Mouse (Mus musculus) thymus, postnatal 36 days (tissue): Measurements from ENCODE around the gene Itpr2.
"Not testable (repeated sequence)": the region's sequence is repeated elsewhere in the genome, so short reads cannot be mapped to it uniquely, and the experiment has no call there.

ENCODE experiments used
- DNase-seq, 2 experiments: peaks; one replicate each; pipeline ENCODE4 v3.0.0; 2022; ENCODE audit warnings: mixed read lengths in 2 of 2

Itpr2 gene

DNA sequence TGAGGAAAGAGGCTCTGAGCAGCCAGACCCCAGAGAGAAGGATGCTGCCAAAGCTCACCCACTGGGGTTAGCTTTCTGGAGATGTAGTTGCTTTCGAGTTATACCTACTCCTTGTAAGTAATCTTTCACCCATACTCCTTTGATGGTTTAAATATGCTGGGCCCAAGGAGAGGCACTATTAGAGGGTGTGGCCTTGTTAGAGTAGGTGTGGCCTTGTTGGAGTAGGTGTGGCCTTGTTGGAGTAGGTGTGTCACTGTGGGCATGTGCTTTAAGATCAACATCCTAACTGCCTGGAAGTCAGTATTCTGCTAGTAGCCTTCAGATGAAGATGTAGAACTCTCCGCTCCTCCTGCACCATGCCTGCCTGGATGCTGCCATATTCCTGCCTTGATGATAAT lies 37.4 kb downstream of the Itpr2 start:
- DNase-seq: not testable (repeated sequence)

DNA sequence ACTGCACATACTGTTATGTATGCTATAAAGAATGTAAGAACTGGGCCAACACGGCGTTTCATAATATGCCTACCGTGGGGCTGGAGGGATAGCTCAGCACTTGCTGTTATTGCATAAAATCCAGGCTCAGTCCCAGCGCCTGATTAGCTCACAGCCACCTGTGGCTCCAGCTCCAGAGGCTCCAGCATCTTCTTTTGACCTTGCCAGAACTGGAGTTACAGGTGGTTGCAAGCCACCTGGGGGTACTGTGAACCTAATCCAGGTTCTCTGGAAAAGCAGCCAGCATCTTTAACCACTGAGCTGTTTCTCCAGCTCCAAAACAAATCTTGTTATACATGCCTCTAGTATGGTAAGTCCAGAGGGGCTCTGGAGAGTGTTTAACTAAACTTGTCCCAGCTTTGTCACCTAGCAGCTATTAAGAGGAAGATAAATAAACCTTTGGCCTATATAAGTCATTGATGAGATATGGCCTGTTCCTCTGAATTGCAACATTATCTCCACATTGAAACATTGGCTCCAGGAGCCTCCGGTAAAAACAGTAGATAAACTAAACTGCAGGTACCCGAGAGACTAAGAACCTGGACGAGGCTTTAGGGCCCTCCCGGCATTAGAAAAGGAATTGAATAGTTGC lies 37.9 kb downstream of the Itpr2 start:
- no peak for DNase-seq

DNA sequence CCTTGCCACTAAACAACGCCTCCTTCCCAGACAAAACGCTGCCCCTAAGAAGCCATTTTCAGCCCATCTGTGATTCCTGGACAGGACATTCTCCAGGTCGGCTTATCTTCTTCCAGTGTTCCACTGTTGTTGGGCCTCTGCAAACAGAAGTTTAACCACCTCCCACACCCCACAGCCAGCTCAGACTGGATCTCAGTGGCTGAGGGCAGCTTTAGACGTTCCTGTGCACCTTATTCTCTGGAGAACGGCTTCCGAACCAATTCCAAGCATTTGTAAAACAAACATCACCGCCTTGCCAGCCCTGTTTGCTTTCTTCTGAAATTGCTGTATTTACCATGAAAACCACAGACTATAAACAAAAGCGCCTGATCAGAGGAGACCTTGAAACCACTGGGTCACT lies 41.1 kb downstream of the Itpr2 start:
- DNase-seq: no peak

DNA sequence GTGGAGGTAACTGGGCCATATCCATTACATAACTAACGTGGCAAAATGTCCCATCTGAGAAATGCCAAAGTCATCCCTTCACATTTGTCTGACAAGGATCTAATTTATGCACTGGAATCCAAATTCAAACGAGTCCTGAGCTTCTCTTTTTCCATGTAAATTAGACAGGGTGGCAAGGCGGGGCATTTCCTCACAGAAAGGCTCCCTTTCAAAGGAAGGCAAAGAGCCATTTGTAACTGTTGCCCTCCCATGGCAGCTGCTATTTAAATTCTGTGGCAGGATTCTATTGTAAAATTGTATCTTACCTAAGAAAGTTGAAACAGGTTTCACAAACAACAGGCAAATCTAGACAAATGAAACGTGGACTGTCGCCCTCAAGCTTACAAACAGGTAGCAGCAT lies 43.6 kb downstream of the Itpr2 start:
- no peak for DNase-seq

DNA sequence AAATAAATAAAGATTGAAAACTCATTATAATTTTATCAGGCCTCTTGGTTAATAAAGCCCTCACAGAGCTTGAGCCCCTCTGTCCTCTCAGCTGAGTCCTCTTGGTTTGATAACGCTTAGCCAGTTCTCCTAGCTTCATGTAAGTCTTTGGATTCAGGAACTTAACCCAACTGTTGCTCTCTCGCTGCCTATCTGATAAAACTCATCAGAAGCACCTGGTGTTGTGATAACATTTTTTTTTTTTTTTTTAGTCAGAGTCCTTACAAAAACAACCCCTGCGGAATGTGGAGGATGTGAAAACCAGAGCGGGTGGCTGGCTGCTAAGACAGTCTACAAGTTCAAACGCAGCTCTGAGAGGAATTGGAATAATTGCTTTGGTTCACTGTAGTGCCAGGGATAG lies 45.3 kb downstream of the Itpr2 start:
- peak in 1 of 2 experiments; percentile 29 for DNase-seq

DNA sequence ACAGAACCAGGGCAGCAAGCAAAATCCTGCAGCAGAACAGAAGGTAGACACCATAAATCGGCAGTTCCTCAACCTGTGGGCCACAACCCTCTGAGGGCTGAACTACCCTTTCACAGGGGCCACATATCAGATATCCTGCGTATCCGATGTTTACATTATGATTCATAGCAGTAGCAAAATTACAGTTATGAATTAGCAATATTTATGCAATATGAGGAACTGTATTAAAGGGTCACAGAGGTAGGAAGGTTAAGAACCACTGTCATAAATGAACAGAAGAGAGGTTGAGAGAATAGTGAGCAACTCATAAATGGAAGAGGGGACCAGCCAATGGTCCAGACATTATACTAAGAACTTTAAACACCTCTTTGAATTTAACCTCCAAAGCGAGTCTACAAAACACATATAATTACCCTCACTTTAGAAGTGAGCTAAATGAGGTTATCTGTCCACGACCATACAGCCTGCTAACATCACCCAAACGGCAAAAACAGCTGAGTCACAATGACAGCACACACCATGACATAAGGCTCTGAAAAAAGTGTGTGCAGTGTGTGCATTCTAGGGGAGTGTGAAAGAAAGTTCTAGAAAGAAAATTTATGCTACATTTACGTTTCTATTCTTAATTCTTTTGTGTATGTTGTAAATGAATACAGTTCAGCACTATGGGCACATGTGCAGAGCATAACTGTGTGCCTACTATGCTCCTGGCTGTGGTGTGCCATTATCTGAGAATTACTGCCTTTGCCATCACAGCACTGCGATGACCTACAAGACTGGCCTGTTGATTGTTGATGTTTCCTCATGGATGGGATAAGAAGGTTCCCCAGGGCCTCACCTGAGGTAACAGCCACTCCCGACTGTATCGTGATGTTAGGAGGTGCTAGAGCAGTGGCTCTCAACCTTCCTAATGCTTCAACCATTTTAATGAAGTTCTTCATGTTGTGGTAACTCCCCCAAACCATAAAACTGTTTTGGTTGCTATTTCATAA lies 47.2 kb downstream of the Itpr2 start:
- no peak for DNase-seq

DNA sequence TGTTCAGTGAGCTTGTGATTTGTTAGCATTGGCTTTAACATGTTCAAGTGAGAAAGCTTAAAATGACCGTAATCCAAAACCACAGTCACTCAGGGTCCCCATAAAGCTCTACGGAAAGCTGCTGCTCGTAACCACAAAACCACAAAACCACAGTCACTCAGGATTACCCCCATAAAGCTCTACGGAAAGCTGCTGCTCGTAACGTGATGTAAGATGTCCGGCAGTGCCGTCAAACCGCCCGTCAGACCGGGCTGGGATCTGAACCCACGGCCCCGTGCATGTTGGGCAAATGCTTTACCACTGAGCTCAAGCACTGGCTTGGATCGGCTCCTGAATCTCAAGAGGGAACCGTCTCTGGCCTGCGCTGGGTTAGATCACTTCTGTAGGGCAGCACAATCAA lies 49.5 kb downstream of the Itpr2 start:
- DNase-seq: no peak

DNA sequence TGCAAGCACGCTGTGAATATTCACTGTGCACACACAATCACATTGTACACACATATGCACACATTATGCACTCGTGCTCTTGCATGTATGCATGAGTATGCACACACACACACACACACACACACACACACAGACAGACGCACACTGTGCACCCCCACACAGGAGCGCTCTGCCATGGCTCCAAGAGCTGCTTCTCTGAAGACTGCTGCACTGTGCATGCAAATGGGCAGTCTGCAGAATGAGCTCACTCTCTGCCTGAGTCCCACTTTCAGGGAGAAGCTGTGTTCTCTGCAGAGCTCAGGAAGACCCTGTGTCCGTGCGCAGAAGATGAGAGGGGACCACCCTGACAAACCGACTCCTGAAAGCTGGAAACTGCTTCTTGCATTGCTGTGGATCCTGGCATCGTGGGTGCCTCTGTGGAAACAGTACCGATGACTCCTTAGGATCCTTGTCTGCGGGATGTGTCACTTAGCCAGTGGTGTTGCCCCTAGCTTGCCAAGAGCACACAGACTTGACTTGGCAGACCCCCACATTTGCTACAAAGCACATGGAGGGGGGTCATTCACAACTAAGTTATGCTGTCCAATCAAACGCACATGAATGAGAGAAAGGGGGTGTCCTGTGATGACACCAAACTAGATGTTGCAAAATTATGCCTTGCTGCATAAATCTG lies 55.9 kb downstream of the Itpr2 start:
- DNase-seq: no peak

DNA sequence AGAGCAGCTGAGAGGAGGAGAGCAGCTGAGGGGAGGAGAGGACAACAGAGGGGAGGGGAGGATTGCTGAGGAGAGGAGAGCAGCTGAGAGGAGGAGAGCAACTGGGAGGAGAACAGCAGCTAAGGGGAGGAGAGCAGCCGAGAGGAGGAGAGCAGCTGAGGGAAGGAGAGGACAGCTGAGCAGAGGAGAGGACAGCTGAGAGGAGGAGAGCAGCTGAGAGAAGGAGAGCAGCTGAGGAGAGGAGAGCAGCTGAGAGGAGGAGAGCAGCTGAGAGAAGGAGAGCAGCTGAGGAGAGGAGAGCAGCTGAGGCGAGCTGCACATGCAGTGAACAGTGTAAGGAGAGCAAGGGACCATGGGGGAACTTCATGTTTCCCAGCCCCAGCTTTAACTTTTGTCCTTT lies 62.2 kb downstream of the Itpr2 start:
- DNase-seq: no peak

DNA sequence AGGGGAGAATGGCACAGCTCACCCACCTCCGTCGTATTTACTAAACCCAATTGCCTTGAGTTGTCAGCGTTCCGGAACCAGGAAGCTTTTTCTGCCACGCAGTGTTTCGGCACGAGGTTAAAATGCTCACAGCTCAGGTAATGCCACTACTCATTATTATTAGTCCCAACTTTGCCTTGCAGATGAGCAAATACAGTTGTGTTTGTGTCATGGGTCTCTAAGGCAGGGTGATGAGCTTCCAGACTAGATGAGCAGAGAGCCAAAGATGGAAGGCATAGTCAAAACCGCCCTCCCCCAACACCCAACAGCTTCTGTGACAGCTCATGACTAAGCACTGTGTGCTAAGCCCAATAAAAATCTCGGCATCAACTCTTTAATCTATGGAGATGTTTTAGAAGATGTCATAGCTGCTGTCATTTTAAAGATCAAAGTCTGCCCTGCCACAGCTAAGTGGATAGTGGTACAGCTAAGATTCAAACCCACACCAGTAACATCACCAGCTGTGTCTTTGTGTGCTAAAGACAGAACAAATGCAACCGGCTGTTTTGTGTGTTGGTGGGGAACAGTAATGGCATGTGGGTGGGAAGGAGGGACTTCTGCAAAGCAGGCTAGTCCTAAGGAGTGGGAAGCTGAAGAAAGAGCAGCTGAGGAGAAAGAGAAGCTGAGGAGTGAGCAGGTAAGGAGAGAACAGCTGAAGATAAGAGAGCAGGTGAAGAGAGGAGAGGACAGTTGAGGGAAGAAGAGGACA lies 62.8 kb downstream of the Itpr2 start:
- DNase-seq: no peak

DNA sequence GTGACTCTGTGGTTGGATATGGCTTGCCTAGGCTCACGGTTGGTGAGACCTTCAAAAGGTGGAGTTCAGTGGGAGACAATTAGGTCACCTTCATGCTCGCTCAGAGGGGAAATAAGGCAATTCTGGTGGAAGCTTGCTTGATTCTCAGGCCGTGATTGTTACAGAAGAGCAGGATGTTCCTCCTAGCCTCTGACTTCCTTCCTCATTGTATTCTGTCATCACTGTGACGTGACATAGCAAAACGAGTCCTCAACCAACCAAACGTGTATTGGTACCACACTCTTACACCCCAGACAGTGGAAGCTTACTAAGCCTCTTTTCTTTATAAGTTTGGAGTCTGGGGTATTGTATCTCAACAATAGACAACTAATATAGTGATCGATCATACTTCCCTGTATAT lies 64.0 kb downstream of the Itpr2 start:
- no peak for DNase-seq

DNA sequence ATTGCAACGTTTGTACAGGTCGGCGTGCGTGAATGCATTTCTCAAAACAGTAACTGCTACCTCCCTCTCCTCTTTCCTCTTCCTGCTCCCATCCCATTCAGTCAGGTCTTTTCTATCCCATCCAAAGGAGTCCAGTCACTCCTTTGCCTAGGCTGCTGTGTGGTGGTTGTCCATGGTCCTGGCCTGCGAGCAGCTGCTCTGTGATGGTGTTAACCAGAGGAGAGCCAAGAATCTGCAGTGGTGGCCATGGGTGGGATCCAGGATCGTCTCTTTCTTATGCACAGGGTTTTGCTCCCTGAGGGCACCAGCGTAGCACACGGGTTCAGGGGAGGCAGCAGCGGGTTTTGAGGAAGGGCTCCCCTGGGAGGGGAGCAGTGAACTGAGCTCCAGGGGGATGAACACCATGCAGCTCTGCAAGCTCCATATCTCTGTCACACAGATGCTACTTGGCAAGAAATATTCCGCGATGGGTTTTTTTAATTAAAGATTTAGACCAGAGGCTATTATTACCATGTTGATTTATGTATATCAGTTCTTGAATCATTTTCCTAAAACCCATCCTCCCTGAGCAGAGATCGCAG lies 65.0 kb downstream of the Itpr2 start:
- DNase-seq: no peak

DNA sequence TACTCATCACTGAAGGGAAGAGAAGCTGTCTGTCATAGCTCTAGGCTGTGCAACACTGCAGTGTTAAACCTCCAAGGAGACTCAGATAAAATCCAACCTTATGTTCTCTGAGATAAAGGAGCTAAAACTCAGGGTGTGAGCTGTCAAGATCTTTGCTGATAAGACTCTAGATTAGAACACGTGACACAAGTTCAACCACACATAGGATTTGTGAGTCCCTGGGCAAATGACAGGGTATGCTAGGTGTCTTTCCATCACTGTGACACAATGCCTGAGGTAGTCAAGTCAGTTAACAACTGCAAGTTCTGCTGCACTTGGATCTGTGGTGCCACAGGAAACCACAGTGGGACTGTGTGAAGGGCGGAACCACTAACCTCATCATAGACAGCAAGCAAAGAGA lies 67.8 kb downstream of the Itpr2 start:
- no peak for DNase-seq

DNA sequence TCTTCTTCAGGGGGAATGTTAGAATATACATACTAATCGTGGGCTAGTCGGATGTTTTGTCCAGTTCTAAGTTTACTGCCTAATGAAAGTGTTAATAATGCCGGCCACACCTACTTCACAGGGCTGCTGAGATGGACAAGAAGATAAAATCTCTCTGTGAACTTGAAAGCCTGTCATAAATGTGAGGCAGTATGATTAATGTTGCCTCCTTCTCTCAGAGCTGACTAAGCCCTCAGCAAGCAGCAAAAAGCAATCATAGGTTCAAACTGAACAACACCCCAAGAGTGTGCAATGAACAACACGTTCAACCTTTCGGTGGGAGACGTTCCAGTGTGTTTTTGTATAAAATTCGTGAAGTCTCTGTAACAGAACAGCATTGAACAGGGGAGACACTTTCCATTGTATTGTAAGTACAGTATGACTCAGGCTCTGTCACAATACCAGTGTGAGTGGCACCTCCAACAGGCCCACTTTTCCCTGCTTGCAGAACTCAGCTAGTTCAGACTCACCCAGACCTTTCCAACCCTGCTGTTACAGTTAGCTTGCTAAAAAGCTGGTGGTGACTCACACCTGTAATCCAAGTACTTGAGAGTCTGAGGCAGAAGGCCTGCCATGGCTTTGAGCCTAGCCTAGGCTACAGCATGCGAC lies 69.7 kb downstream of the Itpr2 start:
- DNase-seq: no peak

DNA sequence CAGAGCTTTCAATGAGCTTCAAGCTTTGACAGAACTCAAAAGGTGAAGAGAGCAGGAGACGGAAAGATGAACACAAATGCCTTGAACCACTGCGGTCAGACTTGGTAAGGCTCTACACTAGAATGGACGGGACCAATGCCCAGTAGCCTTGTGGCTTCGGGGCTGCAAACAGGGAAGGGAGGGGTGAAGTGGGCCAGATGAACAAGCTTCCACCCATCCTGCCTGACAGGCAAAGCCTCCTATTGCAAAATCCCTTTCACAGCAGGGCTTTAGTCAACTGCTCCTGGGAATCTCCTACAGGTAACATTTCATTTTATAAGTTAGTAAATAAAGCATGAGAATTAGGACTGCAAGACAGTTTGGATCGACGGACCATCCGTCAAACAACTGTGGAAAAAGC lies 70.2 kb downstream of the Itpr2 start:
- DNase-seq: no peak

DNA sequence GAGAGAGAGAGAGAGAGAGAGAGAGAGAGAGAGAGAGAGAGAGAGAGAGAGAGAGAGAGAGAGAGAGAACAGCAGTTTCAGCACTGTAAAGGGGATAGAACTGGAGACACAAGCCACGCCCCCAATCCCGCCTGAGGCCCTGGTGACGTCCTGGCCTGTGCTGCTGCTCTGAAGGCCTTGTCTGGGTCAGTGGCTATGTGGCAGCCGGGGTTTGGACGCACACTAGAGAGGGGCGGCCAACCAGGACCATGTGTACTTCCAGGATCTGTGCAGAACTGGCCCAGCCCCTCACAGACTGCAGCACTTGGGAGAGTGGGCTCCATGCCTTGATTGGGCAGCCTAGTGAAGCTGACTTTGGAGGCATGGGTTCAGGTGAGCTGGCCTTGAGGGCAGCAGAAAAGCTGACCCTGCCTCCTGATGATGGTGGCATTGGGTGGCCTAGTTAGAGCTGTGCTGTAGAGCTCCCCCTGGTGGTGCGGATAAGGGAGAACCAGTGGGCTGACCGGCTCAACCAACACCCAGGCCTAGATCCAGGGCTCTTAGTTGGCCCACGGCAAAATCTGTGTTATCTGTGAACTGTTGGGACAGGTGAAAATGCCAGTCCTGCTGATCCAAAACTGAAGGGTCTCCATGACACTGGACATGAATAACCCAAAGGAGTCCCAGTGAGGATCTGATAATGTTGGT lies 72.2 kb downstream of the Itpr2 start:
- peak; percentile 59 to 68 for DNase-seq

DNA sequence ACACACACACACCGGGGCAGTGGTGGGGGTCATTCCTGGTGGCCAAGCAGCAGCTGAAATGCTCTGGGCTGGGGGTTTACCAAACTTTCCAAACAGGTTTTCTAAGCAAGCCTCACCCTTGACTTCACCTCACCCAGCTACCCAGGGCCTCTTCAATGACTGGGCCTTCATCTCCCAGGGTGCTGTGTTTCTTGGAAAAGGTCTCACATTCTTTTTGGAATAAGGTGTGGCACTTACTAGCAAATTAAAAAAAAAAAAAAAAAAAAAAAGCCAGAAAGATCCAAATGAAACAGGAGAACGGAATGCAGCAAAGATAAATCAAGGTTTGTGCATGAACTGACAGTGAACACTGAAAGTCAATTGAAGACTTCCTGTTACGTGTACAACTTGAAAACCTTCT lies 77.2 kb downstream of the Itpr2 start:
- DNase-seq: no peak

DNA sequence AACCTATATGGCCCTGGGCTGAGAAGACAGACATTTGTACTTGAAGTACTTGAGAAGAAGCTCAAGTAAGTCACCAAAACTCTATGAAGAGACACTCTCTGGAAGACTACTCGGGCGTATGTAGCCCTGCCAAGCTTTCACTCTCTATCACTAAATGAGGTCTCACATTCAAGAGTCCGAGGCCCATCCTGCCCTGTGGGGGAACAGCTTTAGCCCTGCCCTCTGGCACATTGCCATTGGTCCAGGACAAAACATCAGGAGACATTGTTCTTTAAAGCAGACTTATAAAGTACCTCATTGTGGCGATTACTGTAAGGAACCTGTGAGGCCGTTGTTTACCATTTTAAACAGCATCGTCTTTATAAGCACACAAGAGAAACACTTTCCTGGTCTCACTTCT lies 77.7 kb downstream of the Itpr2 start:
- DNase-seq: no peak

DNA sequence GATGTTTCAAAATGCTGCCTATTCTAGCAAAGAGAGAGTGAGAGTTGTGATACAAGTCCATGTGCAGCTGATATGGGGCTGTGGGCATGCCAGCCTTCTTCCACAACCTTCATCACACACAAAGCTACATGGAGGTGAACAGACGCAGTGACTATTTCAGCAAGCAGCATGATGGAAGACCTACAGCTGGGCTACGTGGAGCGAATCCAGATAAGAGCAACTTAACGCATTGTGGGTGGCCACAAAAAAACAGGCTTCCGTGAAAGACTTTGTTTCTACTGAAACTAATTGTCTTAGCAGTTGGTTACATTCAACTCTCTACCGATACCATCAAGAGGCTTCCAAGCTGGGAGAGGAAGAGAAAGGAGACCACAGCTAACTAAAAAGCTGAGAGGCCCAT lies 81.3 kb downstream of the Itpr2 start:
- DNase-seq: no peak

DNA sequence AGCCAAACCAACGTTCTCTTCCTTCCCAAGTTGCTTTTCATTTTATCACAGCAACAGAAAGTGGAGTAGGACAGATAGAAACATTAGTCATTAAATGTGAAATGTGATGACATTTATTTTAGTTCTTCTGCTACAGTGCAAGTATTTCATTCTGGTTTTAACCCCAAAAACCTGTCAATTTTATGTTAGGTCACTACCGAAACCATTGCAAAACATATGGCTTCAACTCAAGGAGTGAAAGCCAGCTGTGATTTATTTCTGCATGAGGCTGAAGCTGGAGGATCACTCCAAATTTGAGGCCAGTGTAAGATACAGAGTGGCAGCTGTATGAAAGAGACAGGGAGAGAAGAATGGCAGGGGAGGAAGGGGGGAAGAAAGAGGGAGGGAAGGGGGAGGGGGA lies 85.6 kb downstream of the Itpr2 start:
- DNase-seq: no peak

DNA sequence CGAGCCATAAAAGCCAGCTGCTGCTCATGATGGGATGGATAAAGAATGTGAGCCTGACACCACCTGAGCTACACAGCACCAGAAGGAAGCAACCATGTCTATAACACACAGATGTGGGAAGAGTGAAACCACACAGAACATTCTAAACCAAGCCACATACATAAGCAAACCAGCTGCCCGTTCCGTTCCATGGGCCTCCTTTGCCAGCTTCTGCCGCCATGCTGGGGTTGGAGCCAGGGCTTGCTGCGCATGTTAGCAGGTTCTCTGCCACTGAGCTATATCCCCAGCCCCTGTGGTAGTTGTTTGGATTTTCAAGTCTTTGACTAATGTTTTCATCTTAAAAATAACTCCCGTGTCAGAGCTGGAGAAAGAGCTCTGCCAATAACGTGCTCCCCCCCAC lies 87.9 kb downstream of the Itpr2 start:
- peak; percentile 41 to 58 for DNase-seq
